Mouse (Mus musculus) left cerebral cortex, adult 9 months (tissue): ENCODE results near the gene Calu.
"Not testable (repeated sequence)": the region's sequence is repeated elsewhere in the genome, so short reads cannot be mapped to it uniquely, and the experiment has no call there.

ENCODE experiments used
- DNase-seq, 2 experiments: peaks; one replicate each; pipeline ENCODE4 v3.0.0; 2022; ENCODE audit warnings: low spot score in 2 of 2

Gene Calu

GRCm38 (mm10) chr6:29362246-29363128 is 14.6 kb downstream of the Calu start:
- no peak for DNase-seq

DNA sequence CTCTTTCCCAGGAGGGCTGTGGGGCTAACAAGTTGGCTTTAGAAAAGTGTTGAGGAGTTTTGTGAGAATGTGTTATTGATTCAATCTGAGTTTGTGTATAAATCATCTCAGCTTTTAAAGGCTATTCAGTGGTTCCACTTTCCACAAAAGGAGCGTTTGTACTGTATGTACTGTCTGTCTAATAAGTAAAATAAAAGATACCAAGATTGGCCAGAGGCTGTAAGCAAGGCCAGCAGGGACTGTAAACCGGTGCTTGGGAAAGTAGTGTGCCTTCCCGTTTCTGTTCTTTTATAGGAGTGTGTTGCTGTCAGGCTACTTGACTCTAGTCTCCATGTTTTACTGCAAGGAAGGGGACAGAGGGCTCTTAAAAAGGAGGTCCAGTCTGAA is 15.3 kb downstream of the Calu start:
- no peak for DNase-seq

GRCm38 (mm10) chr6:29365277-29365676 is 17.4 kb downstream of the Calu start:
- no peak for DNase-seq

- DNase-seq = no peak
Observed at GRCm38 (mm10) chr6:29377386-29377785, 29.5 kb downstream of the Calu start.

- no peak for DNase-seq
Observed at GRCm38 (mm10) chr6:29378678-29379077, 30.8 kb downstream of the Calu start.

DNA sequence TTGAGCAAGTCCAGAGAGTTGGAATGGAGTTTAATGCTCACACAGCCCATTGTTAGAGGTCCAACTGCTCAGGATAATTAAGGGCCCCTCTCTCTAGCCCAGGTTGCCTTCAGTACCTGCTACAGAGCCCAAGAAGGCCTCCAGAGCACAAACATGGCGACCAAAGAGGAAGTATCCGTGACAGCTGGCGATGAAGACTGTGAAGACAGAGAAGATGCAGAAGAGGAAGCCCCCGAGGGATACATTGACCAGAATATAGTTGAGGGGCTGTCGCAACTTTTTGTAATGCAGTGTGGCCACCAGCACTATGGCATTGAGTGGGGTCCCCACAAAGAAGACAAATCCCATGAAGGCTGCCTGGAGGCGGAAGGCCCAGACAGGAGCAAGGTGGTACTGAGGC is 32.1 kb downstream of the Calu start:
- DNase-seq = no peak

DNA sequence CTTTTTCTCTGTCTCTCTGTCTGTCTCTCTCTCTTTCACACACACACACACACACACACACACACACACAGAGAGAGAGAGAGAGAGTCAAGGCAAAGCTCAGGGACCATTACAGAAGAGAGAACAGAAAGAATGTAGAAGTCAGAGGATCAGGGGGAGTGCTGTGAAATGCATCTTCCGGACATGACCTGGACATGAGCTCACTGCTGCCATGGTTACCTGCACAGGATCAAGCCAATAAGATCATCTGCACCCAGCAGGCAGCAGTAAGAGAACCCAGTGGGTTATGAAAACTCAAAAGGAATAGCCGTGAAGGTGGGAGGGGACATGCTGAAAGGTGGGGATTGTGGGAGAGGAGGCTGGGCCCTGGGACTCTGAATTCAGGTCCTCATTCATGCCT is 34.6 kb downstream of the Calu start:
- no peak for DNase-seq

DNA sequence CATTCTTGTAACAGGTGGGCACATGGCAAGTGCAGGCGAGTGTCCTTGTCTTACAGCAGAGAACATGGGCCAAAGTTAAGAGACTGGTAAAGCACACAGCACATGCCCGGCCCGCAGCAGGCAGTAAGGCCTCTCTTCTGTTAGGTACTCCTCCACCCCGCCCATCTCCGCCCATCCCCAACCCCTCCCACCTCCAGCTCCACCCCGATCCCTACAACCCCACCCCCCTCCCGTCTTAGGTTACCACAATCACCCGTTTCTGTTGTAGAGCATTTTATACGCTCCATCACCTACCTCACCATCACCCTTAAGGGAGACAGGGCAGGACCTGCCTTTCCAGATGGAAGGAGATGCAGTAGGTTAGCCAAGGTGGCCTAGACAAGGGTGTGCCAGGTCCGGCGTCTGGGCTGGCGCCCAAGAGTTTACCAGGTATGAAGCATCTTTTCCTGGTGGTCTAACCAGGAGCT is 40.2 kb downstream of the Calu start, which contains the start of gene Opn1sw:
TSS of gene Opn1sw (minus strand) at position 417 of the 467 bp plus-strand sequence.
- DNase-seq = no peak

- DNase-seq = peak in 1 of 2 experiments; percentile 82
Observed at GRCm38 (mm10) chr6:29388606-29389080, 40.8 kb downstream of the Calu start.

DNA sequence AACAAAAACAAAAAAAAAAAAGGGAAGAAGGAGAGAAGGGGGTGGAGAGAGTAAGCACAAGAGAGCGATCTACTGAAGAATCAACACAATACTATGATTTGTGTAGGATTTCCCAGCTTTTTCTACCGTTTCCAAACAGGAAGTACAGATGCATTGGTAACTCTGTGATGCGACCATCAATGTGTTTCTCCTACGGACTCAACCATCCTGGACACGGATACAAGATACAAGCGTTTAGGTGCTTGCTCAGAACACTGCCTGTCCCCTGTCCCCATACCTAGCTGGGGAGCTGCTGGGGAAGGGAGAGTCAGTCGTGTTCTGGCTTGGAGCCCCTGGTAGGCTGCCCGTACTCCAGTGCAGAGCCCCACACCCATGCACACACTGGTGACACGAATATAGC is 41.6 kb downstream of the Calu start:
- DNase-seq = no peak

GRCm38 (mm10) chr6:29390500-29390899 is 42.6 kb downstream of the Calu start:
- not testable (repeated sequence) for DNase-seq

- not testable (repeated sequence) for DNase-seq
Observed at GRCm38 (mm10) chr6:29391241-29391640, 43.4 kb downstream of the Calu start.

GRCm38 (mm10) chr6:29391802-29392201 is 43.9 kb downstream of the Calu start:
- DNase-seq = no peak

DNA sequence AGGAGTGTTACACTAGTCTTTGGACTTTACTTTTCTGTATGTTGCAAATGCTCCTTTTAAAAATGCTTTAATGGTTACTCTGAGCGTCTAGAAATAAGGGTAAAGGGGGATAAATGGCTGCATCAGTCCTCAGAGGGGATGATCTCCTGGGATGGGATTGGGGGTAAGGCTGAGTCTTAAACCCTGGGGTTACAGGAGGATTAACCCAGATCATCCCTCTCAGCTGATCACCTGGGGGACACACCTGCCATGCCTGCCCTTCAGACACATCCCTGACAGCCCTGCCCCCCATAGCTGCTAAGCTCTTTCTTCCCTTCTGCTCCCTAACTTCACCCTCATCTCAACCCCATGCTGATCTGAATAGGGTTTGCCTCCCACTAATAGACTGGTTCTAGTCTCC is 46.4 kb downstream of the Calu start:
- no peak for DNase-seq

DNA sequence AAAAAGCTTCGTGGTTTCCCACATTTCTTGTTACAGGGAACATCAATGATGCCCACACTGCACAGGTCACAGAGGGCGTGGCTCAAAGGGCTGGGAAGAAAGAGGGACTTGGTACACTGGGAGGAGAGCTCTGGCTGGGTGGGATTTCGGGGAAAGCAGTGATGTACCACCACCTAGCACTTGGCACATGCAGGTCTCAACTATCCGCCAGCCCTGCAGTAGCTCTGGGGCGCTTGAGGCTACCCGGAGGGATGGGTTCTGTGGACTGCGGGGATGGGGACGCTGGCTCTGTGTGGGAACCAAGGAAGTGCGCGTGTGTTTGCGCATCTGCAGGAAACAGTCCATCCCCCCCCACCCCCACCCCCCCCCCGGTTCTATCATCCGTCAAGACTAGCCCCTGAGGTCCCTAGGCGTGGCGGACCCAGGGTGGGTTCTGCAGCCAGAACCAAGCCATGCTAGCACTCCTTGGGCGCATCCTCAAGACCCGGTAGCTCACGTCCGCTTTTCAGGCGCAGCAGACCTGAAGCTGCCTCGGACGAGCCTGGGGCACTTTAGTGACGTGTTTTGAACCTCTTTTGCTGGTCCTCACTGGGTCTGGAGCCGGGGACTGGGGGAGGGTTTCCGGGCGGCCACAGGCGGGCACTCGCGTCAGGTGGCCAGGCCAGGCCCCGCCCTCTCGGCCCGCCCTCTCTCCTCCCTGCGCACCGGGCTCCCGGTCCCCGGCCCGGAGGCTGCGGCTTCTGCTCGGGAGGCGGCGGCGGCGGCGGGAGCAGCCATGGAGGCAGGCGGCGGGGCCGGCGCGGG is 48.2 kb downstream of the Calu start, which contains the start of gene Ccdc136:
TSS of gene Ccdc136 (plus strand) at position 400 of the 804 bp plus-strand sequence.
- peak; percentile 38 to 81 for DNase-seq

DNA sequence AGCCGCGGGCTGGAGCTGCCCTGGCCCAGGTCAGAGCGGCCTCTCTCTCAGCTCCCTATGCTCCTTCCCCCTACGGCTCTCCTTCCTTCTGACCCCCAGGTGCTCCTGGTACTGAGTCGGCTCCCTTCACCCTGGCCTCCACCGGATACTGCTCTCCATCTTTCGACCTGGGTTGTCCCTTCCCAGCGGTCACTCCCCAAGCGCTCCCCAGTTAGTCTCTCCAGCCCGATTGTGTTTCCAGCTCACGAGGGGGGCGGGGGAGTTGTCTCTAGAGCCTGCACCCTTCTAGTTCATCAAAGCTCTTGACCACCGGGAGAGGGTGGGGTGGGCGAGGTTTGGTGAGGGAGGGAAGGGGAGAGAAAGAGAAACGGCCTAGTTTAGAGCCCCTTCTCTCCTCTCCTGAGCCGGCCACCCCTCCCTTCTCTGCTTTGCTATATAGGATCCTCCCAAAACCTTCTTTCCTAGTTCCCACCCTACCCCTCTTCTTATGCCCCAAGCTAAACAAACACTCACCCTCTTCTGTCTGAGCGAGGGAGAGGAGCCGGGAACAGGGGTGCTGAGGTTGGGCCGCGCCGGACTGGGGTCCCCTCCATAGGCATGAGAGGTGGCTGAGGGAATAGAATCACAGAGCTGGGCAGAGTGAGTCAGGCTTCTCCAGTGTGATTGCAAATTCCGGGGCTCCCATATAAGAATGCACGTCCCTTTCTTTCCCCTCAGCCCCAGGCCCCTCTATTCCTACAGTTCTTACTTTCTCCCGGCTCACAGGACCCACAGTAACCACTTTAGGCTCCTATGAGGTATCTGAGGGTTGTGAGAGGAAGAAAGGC is 49.1 kb downstream of the Calu start:
- DNase-seq = no peak

DNA sequence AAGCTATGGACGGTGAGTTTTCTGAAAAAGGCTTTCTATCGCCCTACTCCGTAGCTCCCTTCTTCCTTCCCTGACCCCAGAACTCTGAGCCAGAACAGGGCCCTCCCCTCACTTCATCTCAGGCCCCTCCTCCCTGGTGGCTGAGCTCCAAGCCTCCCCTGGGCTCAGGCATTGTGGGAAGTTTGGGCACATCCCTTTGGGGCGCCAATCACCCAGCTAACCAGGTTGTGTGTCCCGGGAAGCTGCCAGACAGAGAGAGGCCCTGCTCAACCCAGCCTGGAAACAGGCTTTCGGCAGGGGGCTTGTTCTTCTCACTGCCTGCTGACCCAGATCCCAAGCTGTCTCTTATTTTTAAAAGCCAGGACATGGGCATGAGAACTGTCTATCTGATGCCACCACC is 49.7 kb downstream of the Calu start:
- peak in 1 of 2 experiments; percentile 56 for DNase-seq

DNA sequence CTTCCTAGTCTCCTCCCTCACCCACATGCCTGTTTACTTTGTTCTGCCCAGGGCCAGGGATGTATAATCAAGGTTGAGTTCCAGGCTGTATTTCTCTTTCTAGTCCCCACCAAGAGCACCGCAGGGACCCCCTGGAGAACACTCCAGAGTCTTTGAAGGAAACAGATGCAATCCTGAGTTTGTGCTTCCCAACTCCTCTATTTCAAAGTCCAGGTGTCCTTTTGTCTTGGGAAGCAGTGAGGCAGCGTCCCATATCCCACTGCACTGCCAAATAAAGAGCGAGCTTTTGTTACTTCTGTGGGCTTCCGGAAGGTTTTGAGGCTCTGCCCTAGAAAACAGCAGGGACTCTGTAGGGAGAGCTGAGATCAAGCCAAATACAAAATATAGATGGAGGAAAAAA is 52.0 kb downstream of the Calu start:
- no peak for DNase-seq

DNA sequence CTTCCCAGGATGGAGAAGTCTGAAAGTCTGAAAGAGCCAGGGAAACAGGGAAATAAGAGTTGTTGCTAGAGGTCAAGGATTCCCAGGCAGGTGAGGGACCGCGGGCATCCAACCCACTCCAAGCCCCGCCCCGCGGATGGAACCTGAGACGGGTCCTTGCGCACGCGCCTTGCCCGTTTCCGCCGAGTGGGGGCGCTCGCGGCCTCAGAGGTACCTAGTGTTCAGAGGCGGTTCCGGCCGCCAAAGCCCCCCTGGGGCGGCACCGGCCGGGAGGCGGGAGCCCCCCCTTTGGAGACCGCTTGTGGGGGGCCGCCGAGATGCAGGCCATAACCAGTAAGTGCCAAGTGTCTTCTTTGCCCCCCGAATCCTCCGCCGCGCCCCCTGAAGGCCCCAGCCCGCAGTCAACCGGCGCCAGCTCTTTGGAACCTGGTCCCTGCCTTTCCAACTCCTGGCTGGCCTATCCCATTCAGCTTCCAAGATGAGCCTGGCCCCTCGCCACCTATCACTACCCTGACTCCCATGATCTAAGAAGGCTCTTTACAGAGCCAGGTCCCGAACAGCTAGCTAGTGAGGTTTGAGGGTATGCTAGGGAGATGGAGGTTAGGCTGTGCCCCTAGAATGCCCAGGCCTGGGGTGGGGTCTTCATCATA is 54.9 kb downstream of the Calu start:
- no peak for DNase-seq

DNA sequence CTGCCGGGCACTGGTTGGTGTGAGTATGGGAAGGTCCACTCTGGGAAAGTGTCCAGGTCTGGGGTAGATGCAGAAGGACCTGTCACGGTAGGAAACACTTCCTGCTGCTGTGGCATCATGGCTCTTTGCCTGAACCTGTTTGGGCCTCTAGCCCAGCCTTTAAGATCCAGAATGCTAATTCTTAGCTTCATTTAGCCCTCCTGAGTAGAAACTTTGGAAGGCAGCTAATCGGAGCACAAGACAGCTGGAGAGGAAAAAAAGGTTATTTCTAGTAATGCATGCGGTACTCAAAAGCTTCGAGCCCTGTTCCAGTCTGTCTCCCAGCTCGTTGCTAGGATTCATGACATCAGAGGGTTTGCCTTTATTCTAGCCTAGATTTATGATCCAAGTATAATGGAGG is 58.5 kb downstream of the Calu start:
- peak in 1 of 2 experiments; percentile 22 for DNase-seq

- no peak for DNase-seq
Observed at GRCm38 (mm10) chr6:29415446-29415845, 67.6 kb downstream of the Calu start.
